Mouse (Mus musculus): ENCODE measurements around the gene Trim9.

Gene Trim9

GRCm38 (mm10) chr12:70214281-70214680 is 133.1 kb downstream of the Trim9 start:
- WGBS, result 96% methylated on average over 8 of the region's 8 CpGs

GRCm38 (mm10) chr12:70213601-70214000 is 133.8 kb downstream of the Trim9 start:
- WGBS, result 96% methylated on average over 6 of the region's 6 CpGs

GRCm38 (mm10) chr12:70212501-70212900 is 134.9 kb downstream of the Trim9 start:
- WGBS, result 60% methylated on average over 4 of the region's 4 CpGs

- WGBS, result 61% methylated on average over 5 of the region's 5 CpGs
These were observed 139.2 kb downstream of the Trim9 start for GRCm38 (mm10) chr12:70208214-70208613.

GRCm38 (mm10) chr12:70204433-70204832 is 143.0 kb downstream of the Trim9 start:
- 83% methylated on average over 8 of the region's 8 CpGs for WGBS

GRCm38 (mm10) chr12:70201926-70202529 is 145.4 kb downstream of the Trim9 start:
- 87% methylated on average over 5 of the region's 5 CpGs for WGBS

GRCm38 (mm10) chr12:70196341-70196740 is 151.1 kb downstream of the Trim9 start:
- 68% methylated on average over 5 of the region's 5 CpGs for WGBS

GRCm38 (mm10) chr12:70195426-70195825 is 152.0 kb downstream of the Trim9 start:
- WGBS, result 97% methylated on average over 6 of the region's 6 CpGs

Measured in cerebral cortex, adult 2 months (tissue).